Mouse (Mus musculus): Measurements from ENCODE around the gene Gid8.

The Gid8 gene

DNA sequence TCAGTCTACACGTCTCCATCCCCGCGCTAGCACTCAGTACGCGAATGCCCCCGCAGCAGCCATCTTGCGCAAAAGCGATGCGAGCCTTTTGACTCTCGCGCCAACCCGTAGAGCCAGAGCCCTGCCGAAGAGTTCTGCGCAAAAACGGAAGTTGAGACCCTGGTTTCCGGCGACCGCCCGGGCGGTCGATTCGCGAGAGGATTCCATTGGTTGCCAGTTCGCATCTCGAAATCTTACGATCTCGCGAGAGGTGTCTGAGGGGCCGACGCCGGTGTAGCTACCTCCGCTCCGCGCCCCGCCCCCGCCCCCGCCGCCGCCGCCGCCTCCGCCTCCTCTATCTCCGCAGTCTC, at the start of gene Gid8, which contains the start of gene Dido1:
Gene Gid8 (plus strand): TSS at position 195 of the 350 bp plus-strand sequence.
Gene Dido1 (minus strand): TSS at position 77 of the 350 bp plus-strand sequence.
- DNase-seq (ENCODE audit: low spot score) = peak; percentile 96

DNA sequence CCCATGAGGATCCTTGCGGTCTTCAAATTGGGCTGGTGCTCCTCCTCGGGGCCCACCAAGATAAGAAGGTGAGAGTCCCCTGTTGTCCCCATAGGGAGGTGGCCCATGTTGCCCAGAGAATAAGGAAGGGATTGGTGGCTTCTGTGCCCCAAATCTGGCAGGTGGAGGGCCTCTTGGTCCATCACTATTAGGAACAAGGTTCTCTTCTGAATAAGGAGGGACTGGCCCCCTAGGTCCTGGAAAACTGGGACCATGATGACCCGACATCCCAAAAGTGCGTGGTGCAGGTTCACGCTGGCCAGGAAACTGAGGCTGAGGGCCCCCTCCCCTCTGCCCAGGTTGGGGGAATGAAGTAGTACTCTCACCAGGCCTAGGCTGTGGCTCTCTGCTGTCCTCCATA, 49.4 kb upstream of the Gid8 start:
- no peak for DNase-seq (ENCODE audit: low spot score)

DNA sequence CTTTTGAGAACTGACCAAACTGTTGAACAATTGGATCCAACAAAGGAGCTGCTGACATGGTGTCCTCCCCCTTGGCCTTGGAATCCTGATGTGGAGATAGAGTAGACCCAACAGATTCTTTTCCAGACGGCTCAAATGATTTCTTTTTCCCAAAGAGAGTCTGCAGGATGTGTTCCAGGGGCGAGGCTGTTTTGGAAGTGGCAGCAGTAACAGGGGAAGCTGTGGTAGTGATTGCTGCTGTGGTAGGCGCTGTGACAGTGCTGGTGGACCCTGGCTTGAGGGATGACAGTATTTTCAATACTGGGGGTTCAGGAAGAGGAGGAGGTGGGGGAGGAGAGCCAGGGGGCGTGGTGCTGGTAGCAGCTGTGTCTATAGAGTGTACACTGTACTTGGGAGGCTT, 47.9 kb upstream of the Gid8 start:
- DNase-seq (ENCODE audit: low spot score) = no peak

DNA sequence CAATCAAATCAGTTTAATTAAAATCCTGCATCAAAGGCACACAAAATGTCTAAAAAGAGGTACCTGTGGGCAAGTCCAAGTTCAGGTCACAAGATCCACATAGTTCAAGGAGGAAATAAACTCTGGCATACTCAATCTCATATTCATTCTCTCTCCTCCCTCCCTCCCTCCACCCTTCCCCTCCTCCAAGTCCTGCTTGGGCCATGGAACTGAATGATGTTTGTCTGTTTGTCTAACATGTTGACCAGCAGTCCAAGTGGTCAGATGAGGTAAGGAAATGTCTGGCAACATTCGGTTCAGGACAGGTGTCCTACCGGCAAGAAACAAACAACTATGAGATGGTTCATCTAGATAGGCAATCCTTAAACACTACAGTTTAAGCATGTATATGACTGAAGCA, 33.2 kb upstream of the Gid8 start:
- DNase-seq (ENCODE audit: low spot score) = no peak

DNA sequence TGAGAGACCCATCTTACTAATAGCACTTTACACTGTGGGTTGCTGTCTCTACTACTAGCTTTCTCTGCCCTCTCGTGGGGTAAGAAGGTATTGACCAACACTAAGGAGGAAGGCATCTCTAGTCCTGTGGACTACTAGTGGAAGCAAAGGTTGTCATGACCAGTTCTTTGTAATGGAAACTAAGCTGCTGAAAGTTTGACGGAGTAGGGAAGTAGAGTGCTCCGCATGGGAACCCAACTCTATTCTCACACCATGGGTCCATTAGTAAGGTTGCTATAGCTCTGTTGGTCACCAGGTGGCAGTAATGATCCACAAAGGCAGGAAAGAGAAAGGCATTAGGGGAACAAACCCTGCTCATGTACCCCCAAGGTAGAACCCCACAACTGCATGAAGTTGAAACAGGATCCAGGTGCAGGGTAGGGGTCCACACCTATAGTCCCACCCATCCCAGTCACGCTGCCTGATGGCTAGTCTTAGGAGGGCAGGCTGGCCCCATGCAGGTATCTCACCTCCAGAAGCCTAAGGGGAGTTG, 31.2 kb upstream of the Gid8 start:
- DNase-seq (ENCODE audit: low spot score) = peak; percentile 58

DNA sequence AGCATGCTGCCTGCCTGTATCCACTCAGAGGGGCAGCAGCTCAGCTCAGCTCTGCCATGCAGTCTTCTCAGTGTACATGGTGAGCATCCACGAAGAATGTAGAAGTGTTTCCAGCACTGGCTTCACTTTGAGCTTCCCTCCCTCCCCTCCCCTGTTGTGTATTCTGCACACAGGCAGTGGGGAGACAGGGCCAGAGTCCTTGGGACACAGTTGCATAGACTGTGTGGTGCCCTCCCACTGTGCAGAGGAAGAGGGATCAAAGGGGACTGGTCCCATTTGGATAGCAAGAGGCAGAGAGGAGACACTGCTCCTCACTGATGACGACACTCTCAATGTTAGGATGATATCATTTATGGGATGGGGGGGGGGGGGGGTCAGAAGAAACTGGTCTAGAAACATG, 28.7 kb upstream of the Gid8 start:
- DNase-seq (ENCODE audit: low spot score) = no peak

DNA sequence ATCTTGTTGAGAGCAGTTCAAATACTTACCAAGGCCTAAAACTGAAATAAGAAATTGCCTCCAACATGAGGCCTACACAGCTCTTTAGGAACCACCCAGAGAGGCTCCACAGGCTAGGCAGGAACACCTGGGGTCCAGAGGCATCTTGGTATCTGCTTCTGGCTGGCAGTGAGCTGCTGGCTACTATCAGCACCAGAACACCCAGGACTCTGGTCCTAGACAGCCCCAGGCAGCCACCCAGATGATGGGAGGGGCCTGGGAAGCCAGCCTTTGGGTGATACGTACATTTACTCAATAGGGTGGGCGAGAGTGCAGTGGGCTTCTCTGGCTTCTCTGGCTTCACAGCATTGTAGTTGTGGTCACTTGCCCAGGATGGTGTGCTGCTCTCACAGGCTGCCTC, 26.4 kb upstream of the Gid8 start:
- no peak for DNase-seq (ENCODE audit: low spot score)

DNA sequence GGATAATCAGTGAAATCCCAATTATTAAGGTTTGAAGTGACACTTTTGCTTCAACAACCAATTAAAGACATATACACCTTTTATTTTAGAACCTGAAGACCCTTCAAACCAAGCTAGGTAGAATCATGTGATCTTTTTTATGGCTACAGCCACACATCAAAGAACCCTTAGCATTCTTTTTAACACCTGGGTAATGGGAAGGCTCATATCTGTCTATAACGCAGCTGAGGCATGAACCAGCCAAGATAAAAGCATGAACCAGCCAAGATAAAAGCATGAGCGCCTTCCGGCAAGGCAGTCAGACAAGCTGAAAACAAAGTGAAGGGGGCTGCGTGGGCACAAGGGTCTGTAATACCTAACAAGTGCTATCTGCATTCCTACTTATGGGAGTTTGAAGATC, 25.9 kb upstream of the Gid8 start:
- DNase-seq (ENCODE audit: low spot score) = no peak

DNA sequence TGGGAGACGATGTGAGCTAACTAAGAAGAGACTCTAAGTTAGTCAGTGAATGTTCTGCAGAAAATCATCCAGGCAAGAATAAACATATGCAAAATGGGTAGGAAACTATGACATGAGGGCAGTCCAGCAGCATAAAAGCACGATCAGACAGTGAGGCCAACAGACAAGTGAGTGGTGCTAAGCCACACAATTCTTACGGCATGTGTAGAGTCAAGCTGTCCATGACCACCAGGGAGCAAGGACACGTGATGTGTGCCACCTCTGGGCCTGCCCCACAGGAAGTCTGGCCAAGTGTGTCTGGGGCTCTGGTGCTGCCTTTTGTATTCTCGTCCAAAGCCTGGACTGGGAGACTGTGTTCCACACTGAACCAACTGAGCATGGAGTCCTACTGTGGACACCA, 20.1 kb upstream of the Gid8 start:
- DNase-seq (ENCODE audit: low spot score) = no peak

DNA sequence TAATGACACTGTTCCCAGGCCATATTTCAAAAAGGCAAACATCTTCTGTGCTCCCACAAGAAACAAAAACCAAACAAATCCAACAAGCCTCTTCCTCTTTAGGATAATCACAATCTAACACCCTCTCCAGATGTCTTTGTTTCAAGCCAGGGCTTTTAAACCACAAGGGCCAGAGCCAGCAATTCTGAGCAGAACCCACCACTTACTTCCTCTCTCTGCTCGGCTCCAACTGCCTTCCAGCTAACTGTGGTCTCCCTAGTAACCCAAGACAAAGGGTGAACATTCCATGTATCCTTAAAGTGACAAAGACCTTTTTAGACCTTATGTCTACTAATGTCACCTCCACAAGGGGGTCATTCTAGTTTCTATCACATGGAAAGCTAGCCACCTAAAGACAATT, 17.3 kb upstream of the Gid8 start:
- no peak for DNase-seq (ENCODE audit: low spot score)

DNA sequence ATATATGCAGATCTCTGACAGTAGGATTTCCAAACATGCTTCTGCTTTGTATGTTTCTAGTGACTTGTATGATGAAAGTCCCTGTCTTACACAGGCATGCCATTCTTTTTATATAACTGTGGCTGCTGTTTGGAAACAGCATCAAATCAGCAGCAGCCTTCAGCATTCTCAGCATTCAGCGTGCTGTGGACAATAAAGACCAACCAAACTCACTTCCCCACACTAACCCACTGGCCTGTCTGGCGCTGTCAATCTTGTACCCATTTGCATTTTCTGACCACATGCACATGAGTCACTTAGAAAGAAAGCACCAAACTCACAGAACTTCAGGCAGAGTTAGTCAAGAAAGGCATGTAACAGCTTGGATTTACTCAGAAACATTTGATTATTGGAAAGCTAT, 14.7 kb upstream of the Gid8 start:
- DNase-seq (ENCODE audit: low spot score) = no peak

DNA sequence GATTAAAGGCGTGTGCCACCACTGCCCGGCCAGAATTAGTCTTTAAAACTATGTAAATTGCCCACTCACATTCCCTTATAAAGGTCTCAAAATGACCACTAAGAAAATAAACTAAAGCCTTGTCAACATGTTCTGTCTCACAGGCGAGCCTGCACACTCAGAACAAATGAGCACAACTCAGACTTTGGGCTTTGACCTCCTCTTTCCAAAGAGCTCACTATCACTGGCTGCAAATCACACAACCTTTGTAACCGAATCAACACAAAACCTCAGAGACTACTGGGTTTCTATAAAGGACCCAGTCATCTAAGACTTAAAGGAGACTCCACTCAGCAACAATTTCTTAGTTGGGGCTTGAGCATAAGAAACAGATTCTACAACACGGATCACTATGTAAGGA, 9.5 kb upstream of the Gid8 start:
- peak; percentile 69 for DNase-seq (ENCODE audit: low spot score)

DNA sequence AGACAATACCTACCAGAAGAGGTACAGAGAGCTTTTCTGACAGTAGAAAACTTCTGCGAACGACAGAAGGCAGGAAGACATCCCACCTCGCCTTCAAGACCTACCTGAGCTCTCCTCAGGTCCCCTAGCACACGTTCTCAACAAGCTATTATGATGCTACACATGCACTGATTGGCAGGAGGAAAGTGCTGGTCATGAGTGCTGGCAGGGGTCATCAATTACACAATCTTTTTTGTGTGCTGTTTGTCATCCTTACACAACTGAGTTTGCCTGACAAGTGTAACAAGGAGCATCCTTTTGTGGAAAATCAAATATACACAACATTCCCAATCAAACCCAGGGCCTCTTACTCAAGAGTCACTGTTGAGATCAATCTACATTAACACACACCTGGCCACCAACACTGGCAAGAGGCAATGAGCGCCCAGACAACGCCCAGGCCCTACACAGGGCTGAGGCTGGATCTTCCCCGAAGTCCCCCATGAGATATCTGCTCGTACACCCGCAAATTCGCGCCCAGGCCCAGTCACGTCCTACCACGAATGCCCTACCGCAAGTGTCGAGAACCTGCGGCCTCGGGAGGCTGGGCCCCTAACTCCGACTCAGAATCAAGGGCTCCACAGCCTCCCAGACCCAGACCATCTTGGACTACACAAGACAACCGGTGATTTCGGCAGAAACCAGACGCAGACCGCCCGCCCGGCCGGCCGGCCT, 8.7 kb upstream of the Gid8 start:
- no peak for DNase-seq (ENCODE audit: low spot score)

DNA sequence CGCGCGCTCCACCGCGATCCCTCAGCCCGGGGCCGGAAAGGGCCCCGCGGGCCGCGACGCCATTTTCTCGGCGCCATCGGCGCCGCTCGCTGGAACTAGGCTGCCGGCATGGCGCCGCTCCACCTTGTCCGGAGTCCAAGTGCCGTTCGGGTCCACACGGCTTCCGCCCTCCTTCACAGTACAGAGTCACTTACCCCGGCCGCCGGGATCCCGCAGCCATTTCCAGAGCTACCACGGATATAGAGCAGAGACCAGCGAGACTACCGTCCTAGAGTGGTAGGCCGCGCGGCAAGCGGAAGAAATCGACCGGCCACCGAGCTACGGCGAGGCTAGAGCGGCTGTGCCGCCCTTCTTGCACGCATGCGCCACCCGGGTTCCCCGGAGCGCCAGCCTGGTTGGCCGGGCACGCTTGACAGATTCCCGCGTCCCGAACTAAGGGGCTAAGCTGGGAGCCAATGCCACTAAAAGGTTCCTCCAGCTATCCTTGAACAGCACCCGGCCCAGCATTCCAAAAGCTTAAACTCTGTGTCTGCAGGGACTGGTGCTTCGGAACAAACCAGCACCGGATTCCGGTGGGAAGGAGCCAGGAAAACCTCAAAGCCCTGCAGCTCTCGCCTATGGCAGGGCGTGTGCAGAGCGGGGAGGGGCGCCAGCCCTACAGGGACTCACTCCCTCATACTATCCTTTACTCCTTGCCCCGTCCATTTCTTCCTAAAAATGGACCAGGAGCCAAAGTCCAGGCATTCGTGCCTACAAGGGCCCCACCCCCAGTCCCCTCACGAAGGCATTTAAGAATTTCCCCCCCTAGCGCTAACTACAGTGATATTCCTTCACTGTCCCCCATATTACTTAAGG, 7.9 kb upstream of the Gid8 start:
- DNase-seq (ENCODE audit: low spot score) = peak; percentile 89

DNA sequence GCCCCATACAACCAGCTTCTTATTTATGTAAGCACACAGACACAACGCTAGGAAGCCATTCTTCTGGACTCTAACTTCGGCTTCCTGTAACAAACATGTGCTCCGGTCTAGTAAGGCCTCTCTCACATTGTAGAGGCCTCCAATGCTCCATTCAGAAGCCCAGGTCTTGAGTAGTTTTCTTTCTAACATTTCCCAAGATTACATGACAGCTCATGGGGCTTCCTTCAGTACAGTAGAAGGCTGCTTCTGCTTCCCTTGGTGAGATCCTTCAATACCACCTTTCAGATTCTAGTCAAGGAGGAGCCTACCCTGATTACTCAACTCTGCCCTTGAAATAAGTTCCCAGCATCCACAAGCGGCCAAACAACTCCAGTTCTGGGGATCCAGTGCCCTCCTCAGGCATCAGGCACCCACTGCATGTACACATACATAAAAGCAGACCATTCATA, 7.2 kb upstream of the Gid8 start:
- DNase-seq (ENCODE audit: low spot score) = no peak

DNA sequence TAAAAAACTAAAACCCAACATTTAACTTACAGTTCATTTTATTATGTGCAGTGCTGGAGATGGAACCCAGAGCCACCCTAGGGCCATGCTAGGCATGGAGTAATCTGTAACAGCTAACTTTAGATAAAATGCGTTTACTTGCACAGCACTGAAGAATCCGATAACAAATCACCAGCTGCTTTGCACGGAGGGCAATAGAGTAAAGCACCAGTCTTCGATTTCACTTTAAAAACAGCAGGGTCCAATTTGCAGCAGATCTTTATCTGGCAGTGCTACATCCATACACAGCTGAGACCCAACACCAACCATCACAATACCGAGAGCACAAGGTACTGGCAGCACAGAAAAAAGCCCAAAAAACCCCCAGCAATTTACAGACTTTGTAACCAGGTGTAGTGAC, 6.7 kb upstream of the Gid8 start:
- no peak for DNase-seq (ENCODE audit: low spot score)

DNA sequence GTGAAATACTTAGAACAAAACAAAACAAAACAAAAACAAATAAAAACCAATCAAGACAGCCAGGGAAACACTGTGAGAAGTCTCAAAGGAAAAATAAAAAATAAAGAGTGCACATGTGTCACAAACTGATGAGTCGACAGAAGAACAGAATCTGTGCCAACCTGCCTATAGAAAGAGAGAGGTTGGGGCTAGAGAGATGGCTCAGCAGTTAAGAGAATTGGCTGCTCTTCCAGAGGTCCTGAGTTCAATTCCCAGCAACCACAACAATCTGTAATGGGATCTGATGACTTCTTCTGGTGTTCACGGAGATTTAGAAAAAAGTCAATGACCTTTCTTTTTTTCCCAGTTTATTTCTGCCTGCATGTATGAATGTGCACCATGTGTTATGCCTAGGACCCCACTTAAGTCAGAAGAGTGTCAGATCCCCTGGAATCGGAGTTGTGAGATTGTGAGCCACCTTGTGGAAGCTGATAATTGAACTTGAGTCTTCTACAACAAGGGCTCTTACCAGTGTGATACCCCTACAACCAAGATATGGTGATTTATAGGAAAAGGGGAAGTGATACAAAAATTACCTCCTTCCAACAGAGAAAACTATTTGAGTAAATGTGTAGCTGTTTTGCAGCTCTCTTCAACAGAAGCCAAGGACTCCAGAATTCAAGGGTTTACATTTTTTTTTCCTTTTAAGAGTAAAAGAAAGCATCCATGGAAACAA, 6.1 kb upstream of the Gid8 start:
- no peak for DNase-seq (ENCODE audit: low spot score)

DNA sequence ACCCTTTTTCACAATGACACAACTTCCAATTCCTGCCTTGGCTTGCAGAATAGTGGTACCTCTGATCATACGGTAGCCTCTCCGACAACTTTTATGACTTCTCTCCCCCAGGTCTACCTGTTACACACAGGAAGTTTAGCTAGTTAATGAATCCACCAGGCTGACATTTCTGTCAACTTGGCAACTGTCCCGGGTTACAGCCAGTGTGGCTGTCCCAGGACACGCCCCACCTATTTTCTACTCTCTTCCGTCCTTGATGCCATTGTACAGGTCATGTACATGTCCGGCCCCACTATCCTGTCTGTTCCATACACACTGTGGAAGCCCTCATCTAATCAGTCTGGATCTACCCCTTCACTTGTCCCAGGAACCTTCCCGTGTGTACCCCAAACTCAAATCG, 5.3 kb upstream of the Gid8 start:
- DNase-seq (ENCODE audit: low spot score) = peak; percentile 48

DNA sequence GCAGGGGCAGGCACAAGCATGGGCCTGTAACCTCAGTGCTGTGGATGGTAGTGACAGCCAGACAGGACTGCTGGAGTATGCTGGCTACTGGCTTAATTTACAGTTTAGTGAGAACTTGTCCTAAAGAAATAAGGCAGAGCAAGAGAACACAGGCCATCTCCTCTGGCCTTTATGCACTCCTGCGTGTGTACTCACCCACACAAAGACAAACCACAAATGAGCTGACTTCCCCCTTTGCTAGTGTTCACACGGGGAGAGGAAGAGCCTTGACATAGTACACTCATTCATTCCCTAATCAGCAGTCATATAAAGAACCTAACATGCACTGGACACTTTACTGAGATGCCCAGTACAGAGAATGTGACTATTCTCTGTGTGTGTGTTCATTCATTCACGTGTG, 4.9 kb upstream of the Gid8 start:
- no peak for DNase-seq (ENCODE audit: low spot score)

DNA sequence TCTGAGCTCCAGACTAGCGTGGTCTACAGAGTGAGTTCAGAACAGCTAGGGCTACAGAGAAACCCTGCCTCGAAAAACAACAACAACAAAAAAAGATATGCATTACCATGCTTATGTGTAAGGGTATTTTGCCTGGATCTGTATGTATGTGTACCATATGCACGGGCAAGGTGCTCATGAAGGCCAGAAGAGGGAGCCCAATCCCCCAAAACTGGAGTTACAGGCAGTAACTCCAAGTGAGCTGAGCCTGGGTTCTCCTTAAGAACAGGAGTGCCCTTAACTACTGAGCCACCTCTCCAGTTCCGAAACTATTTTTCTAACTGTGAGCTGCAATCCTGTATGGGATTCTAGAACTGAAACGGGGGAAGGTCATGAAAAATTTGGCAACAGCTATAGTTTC, 3.9 kb upstream of the Gid8 start:
- no peak for DNase-seq (ENCODE audit: low spot score)

DNA sequence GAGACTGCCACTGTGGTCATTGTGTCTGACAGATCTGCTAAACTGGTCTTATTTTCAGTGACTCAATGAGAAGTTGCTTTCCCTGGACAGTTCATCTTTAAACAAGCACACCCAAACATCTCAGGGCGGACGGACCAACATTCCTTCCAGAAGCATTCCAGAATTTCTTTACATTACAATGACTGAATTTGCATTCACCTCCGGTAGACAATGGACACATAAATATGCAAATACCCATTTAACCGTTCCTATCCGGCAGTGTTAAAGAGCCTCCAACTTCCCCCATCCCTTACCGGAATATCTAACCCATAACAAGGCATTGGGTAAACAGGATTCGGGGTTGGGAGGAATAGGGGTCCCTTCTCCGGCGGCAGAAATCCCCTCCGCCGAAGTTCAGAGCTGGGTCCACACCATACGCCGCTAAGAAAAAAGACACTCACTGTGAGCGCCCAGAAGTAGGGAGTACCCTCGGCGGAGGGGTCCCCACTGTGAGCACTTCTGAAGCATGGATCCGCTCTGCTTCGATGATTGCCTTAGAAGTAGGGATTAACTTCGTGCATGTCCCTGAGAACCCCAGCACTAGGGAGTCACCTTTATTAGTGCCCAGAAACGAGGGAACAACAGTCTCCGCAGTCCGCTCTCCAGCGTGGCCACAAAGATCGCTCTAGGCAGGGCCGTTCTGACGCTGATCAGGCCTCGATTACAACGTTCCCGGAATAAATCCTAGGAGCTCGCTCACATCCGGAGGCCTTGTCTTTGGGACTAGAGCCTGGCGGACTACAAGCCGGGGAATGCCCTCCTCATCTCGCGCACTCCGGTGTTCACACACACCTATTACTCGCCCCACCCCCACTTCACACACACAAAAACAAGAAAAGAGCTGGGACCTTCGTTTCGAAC, 644 bp upstream of the Gid8 start:
- DNase-seq (ENCODE audit: low spot score) = no peak

All from yolk sac, embryonic 10.5 days (tissue).